Mouse (Mus musculus): ENCODE measurements around the gene Vmn1r1. TPM values are rescaled to one million over a fixed set of nuclear protein-coding genes. Genes with fewer than 3 reads are reported as not detected.

The Vmn1r1 gene
- total and polyA plus RNA-seq, 3 experiments: not detected

- Histone ChIP-seq H3K9ac (ENCODE audit: insufficient read depth, low read depth) (no peak overlapping the region), H3K36me3 (replicated peaks in 1 of 2; ENCODE audit: control insufficient read depth in 1 of 2, insufficient read depth in 1 of 2, low read length in 1 of 2) (peaks cover 3 to 8% of the 10 kb centered on the region in 2 experiments), H3K4me3 (replicated peaks in 1 of 3; ENCODE audit: low read depth in 2 of 3, low read length in 2 of 3, poor library complexity in 1 of 3) (no peak overlapping the region), H3K4me2 (ENCODE audit: insufficient read depth, low read depth, poor library complexity, severe bottlenecking) (no peak overlapping the region), H3K4me1 (ENCODE audit: control insufficient read depth in 1 of 2, insufficient read depth in 2 of 2) (peaks cover 13 to 28% of the 10 kb centered on the region in 2 experiments), H3K27me3 (replicated peaks) (peaks cover 9% of the 10 kb centered on the region), H3K79me2 (replicated peaks; ENCODE audit: control insufficient read depth, extremely low read depth, insufficient read depth, poor library complexity, severe bottlenecking) (no peaks in the 10 kb centered on the region), H3K9me3 (replicated peaks; ENCODE audit: low read length) (no peaks in the 10 kb centered on the region), H3K27ac (ENCODE audit: insufficient read depth, low read depth) (no peak overlapping the region)
- dilution Hi-C loops (cut with MboI; ENCODE audit: extremely low pct_ligation_motif_present, extremely low pct_unique_long_range_greater_than_20kb, low sequenced_read_pairs) (no loop called here), in situ Hi-C loops (cut with MboI; ENCODE audit: low pct_ligation_motif_present, low pct_unique_long_range_greater_than_20kb, low sequenced_read_pairs) (loop anchor here (25.0 kb wide), 1 partner anchor 200 kb away; the partner anchor contains the start of gene Fbxo28)
- TF ChIP-seq ZNF384 (IDR thresholded peaks at IDR 0.05; ENCODE audit: low read depth, low read length) (no peak), CHD1 (IDR thresholded peaks at IDR 0.05; ENCODE audit: low read depth, low read length) (no peak), ZMIZ1 (IDR thresholded peaks at IDR 0.05; ENCODE audit: low read depth, low read length) (no peak), UBTF (IDR thresholded peaks at IDR 0.05; ENCODE audit: low read depth, low read length) (no peak), MYC (IDR thresholded peaks at IDR 0.05; ENCODE audit: low read depth, low read length) (no peak), MXI1 (IDR thresholded peaks at IDR 0.05; ENCODE audit: low read depth, low read length) (no peak), CHD2 (IDR thresholded peaks at IDR 0.05; ENCODE audit: low read length) (no peak)
- no peak for DNase-seq (ENCODE audit: extremely low read depth)
Observed at GRCm38 (mm10) chr1:182137204-182138125, 26.8 kb downstream of the Vmn1r1 start.

DNA sequence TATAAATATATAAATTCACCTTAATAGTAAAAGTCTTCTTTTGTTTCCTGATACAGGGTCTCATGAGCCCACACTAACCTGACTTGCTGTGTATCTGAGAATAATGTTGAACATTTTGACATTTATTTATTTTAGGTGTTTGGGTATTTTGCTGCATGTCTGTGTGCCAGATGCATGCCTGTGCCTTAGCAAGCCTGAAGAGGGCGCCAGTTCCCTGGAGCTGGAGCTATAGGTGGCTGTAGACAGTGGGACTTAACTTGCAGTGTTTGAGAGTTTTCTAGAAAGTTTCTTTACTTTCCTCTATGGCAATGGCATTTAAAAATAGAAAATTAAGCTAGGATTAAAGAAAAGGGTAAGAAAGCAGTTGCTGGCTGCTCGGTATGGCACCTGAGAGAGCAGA lies 33.5 kb downstream of the Vmn1r1 start:
- Histone ChIP-seq H3K9me3 (replicated peaks; ENCODE audit: low read length) (no peaks in the 10 kb centered on the region), H3K27ac (ENCODE audit: insufficient read depth, low read depth) (no peak overlapping the region), H3K27me3 (replicated peaks) (no peaks in the 10 kb centered on the region), H3K4me2 (ENCODE audit: insufficient read depth, low read depth, poor library complexity, severe bottlenecking) (no peak overlapping the region), H3K79me2 (replicated peaks; ENCODE audit: control insufficient read depth, extremely low read depth, insufficient read depth, poor library complexity, severe bottlenecking) (peaks cover 37% of the 10 kb centered on the region), H3K9ac (ENCODE audit: insufficient read depth, low read depth) (no peak overlapping the region), H3K4me3 (replicated peaks in 1 of 3; ENCODE audit: low read depth in 2 of 3, low read length in 2 of 3, poor library complexity in 1 of 3) (no peak overlapping the region), H3K36me3 (replicated peaks in 1 of 2; ENCODE audit: control insufficient read depth in 1 of 2, insufficient read depth in 1 of 2, low read length in 1 of 2) (peaks cover 46 to 67% of the 10 kb centered on the region in 2 experiments), H3K4me1 (ENCODE audit: control insufficient read depth in 1 of 2, insufficient read depth in 2 of 2) (peaks cover 11 to 27% of the 10 kb centered on the region in 2 experiments)
- TF ChIP-seq JUN (IDR thresholded peaks at IDR 0.05; ENCODE audit: insufficient read depth, low read depth, low read length): no peak
- no peak for TF ChIP-seq TCF12 (IDR thresholded peaks at IDR 0.05; ENCODE audit: low read depth, low read length)
- peak; percentile 36 for TF ChIP-seq RAD21 (IDR thresholded peaks at IDR 0.05; ENCODE audit: low read depth, low read length)
- TF ChIP-seq ZKSCAN1 (IDR thresholded peaks at IDR 0.05; ENCODE audit: borderline replicate concordance, low read depth, low read length): no peak
- no peak for TF ChIP-seq IRF4 (IDR thresholded peaks at IDR 0.05; ENCODE audit: low read depth, low read length)
- TF ChIP-seq POLR2AphosphoS2 (IDR thresholded peaks at IDR 0.05; ENCODE audit: low read depth, low read length): no peak
- TF ChIP-seq CHD1 (IDR thresholded peaks at IDR 0.05; ENCODE audit: low read depth, low read length): no peak
- no peak for TF ChIP-seq NRF1 (IDR thresholded peaks at IDR 0.05; ENCODE audit: low read depth, low read length)
- TF ChIP-seq SMC3 (IDR thresholded peaks at IDR 0.05; ENCODE audit: low read depth, low read length): peak; percentile 25
- TF ChIP-seq ZC3H11A (IDR thresholded peaks at IDR 0.05; ENCODE audit: low read depth, low read length): no peak
- TF ChIP-seq POLR2A (IDR thresholded peaks at IDR 0.05; ENCODE audit: low read depth, low read length): no peak
- TF ChIP-seq CTCF (conservative IDR thresholded peaks at IDR 0.05 in 1 of 2, IDR thresholded peaks at IDR 0.05 in 1 of 2; ENCODE audit: low read depth in 2 of 2, low read length in 2 of 2): peak; percentile 14 to 66; a peak in 2 of 4 replicates
- TF ChIP-seq ELF1 (IDR thresholded peaks at IDR 0.05; ENCODE audit: low read depth, low read length): no peak
- TF ChIP-seq PAX5 (IDR thresholded peaks at IDR 0.05; ENCODE audit: low read length): no peak
- in situ Hi-C loops (cut with MboI; ENCODE audit: low pct_ligation_motif_present, low pct_unique_long_range_greater_than_20kb, low sequenced_read_pairs) (loop anchor here (25.0 kb wide), 1 partner anchor 206 kb away; the partner anchor contains the start of gene Fbxo28), dilution Hi-C loops (cut with MboI; ENCODE audit: extremely low pct_ligation_motif_present, extremely low pct_unique_long_range_greater_than_20kb, low sequenced_read_pairs) (no loop called here)
- DNase-seq (ENCODE audit: extremely low read depth): no peak

Measured in CH12.LX (cell line).